Mouse (Mus musculus): ENCODE results near the gene Spsb4. TPM values are rescaled to one million over a fixed set of nuclear protein-coding genes. Genes with fewer than 3 reads are reported as not detected.
A peak's percentile ranks its signal among the peaks of the same experiment; 100 is the strongest.

The Spsb4 gene
- polyA plus RNA-seq, 1 experiment from 2014 or later = 14.5 TPM

DNA sequence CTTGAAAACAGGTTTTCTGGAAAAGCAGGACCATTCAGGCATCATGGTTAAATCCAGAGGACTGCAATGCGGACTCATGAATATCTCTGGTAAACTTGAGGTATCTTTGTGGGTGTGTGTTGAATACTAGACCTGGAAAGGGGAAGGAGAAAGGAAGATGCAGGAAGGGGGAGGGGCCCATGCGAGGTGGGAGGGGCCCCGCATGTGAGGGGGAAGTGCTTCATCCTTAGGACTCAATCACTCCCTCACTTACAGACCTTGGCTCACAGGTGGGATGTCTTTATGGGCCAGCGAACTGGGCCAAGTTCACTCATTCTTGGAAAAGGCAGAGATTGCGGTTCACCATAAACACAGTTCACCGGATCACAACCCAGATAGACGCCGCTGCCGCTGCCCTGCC is 4.9 kb downstream of the Spsb4 start:
- Histone ChIP-seq H3K4me2 (no peak overlapping the region), H3K27ac (no peak overlapping the region), H3K4me3 (no peak overlapping the region), H3K4me1 (peaks cover 32% of the 10 kb centered on the region), H3K36me3 (no peaks in the 10 kb centered on the region), H3K9me3 (no peaks in the 10 kb centered on the region), H3K9ac (no peak overlapping the region), H3K27me3 (peaks cover 25% of the 10 kb centered on the region)
- ATAC-seq (ENCODE audit: borderline replicate concordance, extremely low read depth, low FRiP score, low TSS enrichment) = no peak
- WGBS = 76% methylated on average over 9 of the region's 9 CpGs

- no peak overlapping the region for H3K4me2 ChIP-seq
- H3K9me3 ChIP-seq = no peaks in the 10 kb centered on the region
- peaks cover 29% of the 10 kb centered on the region for H3K4me1 ChIP-seq
- WGBS = 44% methylated on average over 6 of the region's 6 CpGs
- no peak overlapping the region for H3K27ac ChIP-seq
- no peaks in the 10 kb centered on the region for H3K36me3 ChIP-seq
- no peak for ATAC-seq (ENCODE audit: borderline replicate concordance, extremely low read depth, low FRiP score, low TSS enrichment)
- H3K27me3 ChIP-seq = peaks cover 25% of the 10 kb centered on the region
- no peak overlapping the region for H3K4me3 ChIP-seq
- no peak overlapping the region for H3K9ac ChIP-seq
Observed at GRCm38 (mm10) chr9:97013153-97013552, 5.5 kb downstream of the Spsb4 start.

GRCm38 (mm10) chr9:97011454-97012195 is 7.0 kb downstream of the Spsb4 start:
- H3K4me1 ChIP-seq = peaks cover 15% of the 10 kb centered on the region
- no peak overlapping the region for H3K4me3 ChIP-seq
- no peak overlapping the region for H3K9ac ChIP-seq
- no peak overlapping the region for H3K4me2 ChIP-seq
- 60% methylated on average over 15 of the region's 15 CpGs for WGBS
- H3K36me3 ChIP-seq = no peaks in the 10 kb centered on the region
- H3K27ac ChIP-seq = no peak overlapping the region
- H3K9me3 ChIP-seq = no peaks in the 10 kb centered on the region
- no peak for ATAC-seq (ENCODE audit: borderline replicate concordance, extremely low read depth, low FRiP score, low TSS enrichment)
- peaks cover 12% of the 10 kb centered on the region; the same call in 1 of the 2 replicates for H3K27me3 ChIP-seq

GRCm38 (mm10) chr9:97010447-97010846 is 8.2 kb downstream of the Spsb4 start:
- no peaks in the 10 kb centered on the region for H3K9me3 ChIP-seq
- ATAC-seq (ENCODE audit: borderline replicate concordance, extremely low read depth, low FRiP score, low TSS enrichment) = no peak
- H3K4me3 ChIP-seq = no peak overlapping the region
- H3K4me2 ChIP-seq = no peak overlapping the region
- 87% methylated on average over 6 of the region's 6 CpGs for WGBS
- no peak overlapping the region for H3K27ac ChIP-seq
- no peaks in the 10 kb centered on the region for H3K36me3 ChIP-seq
- H3K9ac ChIP-seq = no peak overlapping the region
- H3K4me1 ChIP-seq = peaks cover 6% of the 10 kb centered on the region; the same call in 1 of the 2 replicates
- H3K27me3 ChIP-seq = peaks cover 3% of the 10 kb centered on the region; the same call in 1 of the 2 replicates

DNA sequence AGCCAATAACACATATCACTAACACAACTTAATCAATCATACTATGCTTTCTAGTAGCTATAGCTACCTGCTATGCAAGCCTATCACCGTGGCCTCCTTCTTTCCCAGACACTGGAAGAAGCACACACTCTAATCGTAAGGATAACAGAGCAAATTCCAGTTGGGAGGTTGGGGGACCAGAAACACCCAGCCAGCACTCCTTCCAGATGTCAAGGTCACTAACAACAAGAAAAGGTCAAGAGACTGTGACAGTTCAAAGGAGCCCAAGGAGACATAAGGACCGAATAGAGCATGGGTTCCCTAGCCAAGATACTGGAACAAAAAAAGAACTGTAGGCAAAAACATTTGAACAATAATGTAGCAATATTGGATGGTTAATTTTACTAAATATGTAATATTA is 13.9 kb downstream of the Spsb4 start:
- Histone ChIP-seq H3K4me3 (no peak overlapping the region), H3K9ac (no peak overlapping the region), H3K4me1 (peaks cover 8% of the 10 kb centered on the region), H3K9me3 (no peaks in the 10 kb centered on the region), H3K36me3 (no peaks in the 10 kb centered on the region), H3K27ac (no peak overlapping the region), H3K4me2 (no peak overlapping the region), H3K27me3 (no peaks in the 10 kb centered on the region)
- 33% methylated on average over 3 of the region's 3 CpGs for WGBS
- no peak for ATAC-seq (ENCODE audit: borderline replicate concordance, extremely low read depth, low FRiP score, low TSS enrichment)

- H3K36me3 ChIP-seq = no peaks in the 10 kb centered on the region
- H3K9ac ChIP-seq = no peak overlapping the region
- no peak overlapping the region for H3K27ac ChIP-seq
- H3K4me2 ChIP-seq = no peak overlapping the region
- H3K27me3 ChIP-seq = no peaks in the 10 kb centered on the region
- 26% methylated on average over 5 of the region's 5 CpGs for WGBS
- no peak for ATAC-seq (ENCODE audit: borderline replicate concordance, extremely low read depth, low FRiP score, low TSS enrichment)
- H3K9me3 ChIP-seq = no peaks in the 10 kb centered on the region
- no peak overlapping the region for H3K4me3 ChIP-seq
- H3K4me1 ChIP-seq = peaks cover 8% of the 10 kb centered on the region
Observed at GRCm38 (mm10) chr9:97003173-97003572, 15.5 kb downstream of the Spsb4 start.

DNA sequence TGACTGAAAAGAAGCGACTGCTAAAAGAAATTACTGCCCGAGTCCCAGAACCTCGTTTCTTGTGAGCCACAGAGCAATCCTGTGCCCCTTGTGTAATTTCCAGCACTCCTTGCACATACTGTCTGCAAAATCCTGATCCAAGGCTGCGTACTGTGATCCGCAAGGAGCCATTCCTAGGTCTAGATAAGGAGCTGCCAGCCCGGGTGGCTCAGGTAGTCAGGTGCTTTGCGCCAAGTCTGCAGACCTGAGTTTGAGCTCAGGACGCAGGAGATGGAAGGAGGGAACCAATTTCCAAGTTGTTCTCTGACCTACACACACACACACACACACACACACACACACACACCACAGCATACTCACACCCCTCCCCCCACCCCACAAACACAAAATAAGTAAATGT is 16.0 kb downstream of the Spsb4 start:
- no peak for ATAC-seq (ENCODE audit: borderline replicate concordance, extremely low read depth, low FRiP score, low TSS enrichment)
- Histone ChIP-seq H3K27me3 (no peaks in the 10 kb centered on the region), H3K36me3 (no peaks in the 10 kb centered on the region), H3K27ac (0 out of 2 replicates have a peak overlapping the region, but pooled peaks have one; percentile 10), H3K9ac (no peak overlapping the region), H3K4me3 (no peak overlapping the region), H3K4me1 (peaks cover 8% of the 10 kb centered on the region), H3K9me3 (no peaks in the 10 kb centered on the region), H3K4me2 (no peak overlapping the region)
- WGBS = 54% methylated on average over 8 of the region's 8 CpGs

DNA sequence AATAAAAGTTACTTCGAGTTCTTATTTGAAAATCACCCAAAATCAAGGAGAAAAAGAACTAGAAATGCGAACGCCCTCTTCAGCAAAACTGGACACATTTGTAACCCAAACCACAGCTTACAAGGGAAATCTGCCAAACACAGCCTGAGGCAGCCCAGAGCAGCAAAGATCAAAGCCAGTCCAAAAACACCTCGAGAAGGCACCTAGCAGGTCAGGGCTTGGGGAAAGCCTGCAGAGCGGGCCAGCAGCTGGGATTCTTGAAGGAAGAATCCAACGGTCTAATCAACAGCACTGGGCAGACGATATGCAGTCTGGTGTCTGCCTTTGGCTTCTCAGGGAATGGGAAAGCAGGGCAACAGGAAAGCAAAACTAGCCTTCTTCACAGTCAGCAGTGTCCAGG is 16.6 kb downstream of the Spsb4 start:
- 36% methylated on average over 7 of the region's 7 CpGs for WGBS
- no peak overlapping the region for H3K4me3 ChIP-seq
- no peak for ATAC-seq (ENCODE audit: borderline replicate concordance, extremely low read depth, low FRiP score, low TSS enrichment)
- no peak overlapping the region for H3K4me2 ChIP-seq
- H3K27ac ChIP-seq = no peak overlapping the region
- no peaks in the 10 kb centered on the region for H3K36me3 ChIP-seq
- no peak overlapping the region for H3K9ac ChIP-seq
- H3K9me3 ChIP-seq = no peaks in the 10 kb centered on the region
- peaks cover 8% of the 10 kb centered on the region for H3K4me1 ChIP-seq
- H3K27me3 ChIP-seq = no peaks in the 10 kb centered on the region

DNA sequence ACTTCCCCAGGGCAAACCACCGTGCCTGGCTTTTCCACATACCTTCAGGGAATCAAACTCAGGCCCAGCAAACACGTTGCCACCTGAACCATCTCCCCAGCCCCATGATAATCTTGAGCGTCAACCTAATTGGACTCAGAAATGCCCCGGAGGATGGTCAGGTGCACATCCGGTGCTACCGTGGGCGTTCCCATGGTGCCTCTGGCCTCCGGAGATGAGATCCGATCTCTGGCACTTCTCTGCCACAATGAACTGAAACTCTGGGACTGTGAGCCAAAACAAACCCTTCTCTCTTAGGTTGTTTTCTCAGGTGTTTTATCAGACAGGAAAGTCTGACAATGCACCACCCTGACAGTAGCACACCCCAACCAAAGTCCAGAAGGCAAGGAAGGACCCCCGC is 17.2 kb downstream of the Spsb4 start:
- Histone ChIP-seq H3K4me3 (no peak overlapping the region), H3K27ac (no peak overlapping the region), H3K36me3 (no peaks in the 10 kb centered on the region), H3K9me3 (no peaks in the 10 kb centered on the region), H3K27me3 (no peaks in the 10 kb centered on the region), H3K4me1 (peaks cover 8% of the 10 kb centered on the region), H3K9ac (no peak overlapping the region), H3K4me2 (no peak overlapping the region)
- no peak for ATAC-seq (ENCODE audit: borderline replicate concordance, extremely low read depth, low FRiP score, low TSS enrichment)
- WGBS = 88% methylated on average over 10 of the region's 10 CpGs

- Histone ChIP-seq H3K27ac (no peak overlapping the region), H3K4me1 (peaks cover 12% of the 10 kb centered on the region; the same call in 1 of the 2 replicates), H3K4me3 (no peak overlapping the region), H3K9ac (no peak overlapping the region), H3K4me2 (no peak overlapping the region), H3K36me3 (no peaks in the 10 kb centered on the region), H3K27me3 (no peaks in the 10 kb centered on the region), H3K9me3 (no peaks in the 10 kb centered on the region)
- ATAC-seq (ENCODE audit: borderline replicate concordance, extremely low read depth, low FRiP score, low TSS enrichment) = no peak
- WGBS = 94% methylated on average over 25 of the region's 25 CpGs
Observed at GRCm38 (mm10) chr9:96995717-96996116, 22.9 kb downstream of the Spsb4 start.

- no peaks in the 10 kb centered on the region for H3K36me3 ChIP-seq
- 82% methylated on average over 9 of the region's 9 CpGs for WGBS
- H3K27me3 ChIP-seq = no peaks in the 10 kb centered on the region
- H3K4me3 ChIP-seq = no peak overlapping the region
- H3K4me1 ChIP-seq = peaks cover 14% of the 10 kb centered on the region; the same call in 1 of the 2 replicates
- ATAC-seq (ENCODE audit: borderline replicate concordance, extremely low read depth, low FRiP score, low TSS enrichment) = no peak
- H3K9ac ChIP-seq = no peak overlapping the region
- no peak overlapping the region for H3K27ac ChIP-seq
- H3K4me2 ChIP-seq = no peak overlapping the region
- no peaks in the 10 kb centered on the region for H3K9me3 ChIP-seq
Observed at GRCm38 (mm10) chr9:96994733-96995132, 23.9 kb downstream of the Spsb4 start.

GRCm38 (mm10) chr9:96991118-96991517 is 27.5 kb downstream of the Spsb4 start:
- H3K9ac ChIP-seq = no peak overlapping the region
- no peak for ATAC-seq (ENCODE audit: borderline replicate concordance, extremely low read depth, low FRiP score, low TSS enrichment)

More at GRCm38 (mm10) chr9:96991118-96991517, 27.5 kb downstream of the Spsb4 start:
- H3K4me1 ChIP-seq = peaks cover 17% of the 10 kb centered on the region; the same call in 1 of the 2 replicates
- H3K27ac ChIP-seq = no peak overlapping the region
- H3K36me3 ChIP-seq = no peaks in the 10 kb centered on the region
- no peak overlapping the region for H3K4me3 ChIP-seq
- no peak overlapping the region for H3K4me2 ChIP-seq
- 55% methylated on average over 14 of the region's 14 CpGs for WGBS
- no peaks in the 10 kb centered on the region for H3K9me3 ChIP-seq
- no peaks in the 10 kb centered on the region for H3K27me3 ChIP-seq
